Mouse (Mus musculus): Measurements from ENCODE around the gene Ttk.

DNA sequence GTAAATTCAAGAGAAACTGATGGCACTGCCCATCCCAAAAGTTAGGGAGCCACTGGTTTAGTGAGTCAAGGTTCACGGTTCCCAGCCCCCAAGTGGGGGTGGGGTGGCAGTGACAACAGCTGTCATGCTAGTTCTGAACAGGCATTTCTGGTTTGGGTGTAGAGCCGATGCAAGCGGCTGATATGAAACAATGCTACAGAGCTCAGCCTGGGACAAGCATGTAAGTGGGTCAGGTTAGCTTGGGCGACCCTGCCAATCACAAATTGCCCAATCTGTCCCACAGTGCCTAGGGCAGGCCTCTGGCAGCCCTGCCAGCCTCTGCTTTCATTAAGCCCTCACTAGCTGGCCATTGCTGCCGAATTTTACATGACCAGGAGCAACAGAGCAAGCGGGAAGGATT, 47.7 kb downstream of the Ttk start:
- TF ChIP-seq EP300 (IDR thresholded peaks at IDR 0.05; ENCODE audit: low read length) (no peak), POLR2A (IDR thresholded peaks at IDR 0.05; ENCODE audit: low read depth, low read length) (no peak), E2F4 (IDR thresholded peaks at IDR 0.05; ENCODE audit: insufficient replicate concordance, low read depth, low read length) (no peak), KAT2A (IDR thresholded peaks at IDR 0.05; ENCODE audit: insufficient replicate concordance, low read length) (no peak), CTCF (conservative IDR thresholded peaks at IDR 0.05 in 1 of 2, IDR thresholded peaks at IDR 0.05 in 1 of 2; ENCODE audit: low read depth in 2 of 2, low read length in 2 of 2) (no peak), ZNF384 (IDR thresholded peaks at IDR 0.05; ENCODE audit: low read depth, low read length) (no peak), CHD1 (IDR thresholded peaks at IDR 0.05; ENCODE audit: low read depth, low read length) (no peak), MAZ (IDR thresholded peaks at IDR 0.05; ENCODE audit: low read depth, low read length) (no peak), ZMIZ1 (IDR thresholded peaks at IDR 0.05; ENCODE audit: low read depth, low read length) (no peak), SIN3A (IDR thresholded peaks at IDR 0.05; ENCODE audit: low read length) (no peak), TCF12 (IDR thresholded peaks at IDR 0.05; ENCODE audit: low read depth, low read length) (no peak)

Measured in CH12.LX (cell line).